Mouse (Mus musculus) erythroid progenitor cell, adult 5-6 weeks (primary cell): Measurements from ENCODE around the gene Gm4724. TPM values are rescaled to one million over a fixed set of nuclear protein-coding genes. Genes with fewer than 3 reads are reported as not detected.
"Not testable (repeated sequence)": the region's sequence is repeated elsewhere in the genome, so short reads cannot be mapped to it uniquely, and the experiment has no call there.

ENCODE experiments used
- ATAC-seq: replicated peaks from 2 replicates; pipeline ENCODE4 v1.8.0; 2016; ENCODE audit warnings: moderate number of reproducible peaks, mild to moderate bottlenecking, moderate TSS enrichment, inconsistent platforms; ENCODE audit not compliant: poor library complexity, low FRiP score, severe bottlenecking
- total RNA-seq, 2 experiments: library from RNA; stranded (forward) in 1 of 2; stranded (reverse) in 1 of 2; fragments of 150-400 nt in 1 of 2; fragments of 186-747, 209-891 nt in 1 of 2; gene quantifications; 2 replicates each; pipeline versions ENCODE4 v1.2.3 to v1.2.4; 2015 to 2017; ENCODE audit warnings: low replicate concordance in 2 of 2

Gm4724 gene
- total RNA-seq (2015; ENCODE audit: low replicate concordance): not detected in 2 replicates
- total RNA-seq (2017; ENCODE audit: low replicate concordance): 0.30 TPM in 1 of 2 replicates, not detected in the other

DNA sequence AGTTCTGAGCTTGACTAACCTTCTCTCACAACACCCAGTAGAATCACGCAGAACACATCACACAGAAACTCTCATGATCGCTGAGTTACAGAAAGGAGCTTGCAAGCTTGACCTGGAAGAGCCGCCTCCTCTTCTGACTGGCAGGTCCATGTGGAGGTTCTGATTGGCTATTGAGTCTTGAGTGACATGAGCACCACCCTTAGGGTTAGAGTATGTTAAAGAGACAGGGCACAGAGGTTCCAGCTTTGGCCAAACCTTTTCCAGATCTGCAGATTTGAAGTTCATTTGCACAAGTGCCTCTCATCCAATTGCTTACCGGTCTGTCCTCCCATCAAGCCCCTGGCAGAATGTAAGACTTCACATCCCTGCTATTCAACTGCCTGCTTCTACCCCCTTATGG is at the start of gene Gm4724:
Gm4724 (minus strand) TSS at position 101 of the 400 bp plus-strand sequence.
- ATAC-seq: not testable (repeated sequence)

DNA sequence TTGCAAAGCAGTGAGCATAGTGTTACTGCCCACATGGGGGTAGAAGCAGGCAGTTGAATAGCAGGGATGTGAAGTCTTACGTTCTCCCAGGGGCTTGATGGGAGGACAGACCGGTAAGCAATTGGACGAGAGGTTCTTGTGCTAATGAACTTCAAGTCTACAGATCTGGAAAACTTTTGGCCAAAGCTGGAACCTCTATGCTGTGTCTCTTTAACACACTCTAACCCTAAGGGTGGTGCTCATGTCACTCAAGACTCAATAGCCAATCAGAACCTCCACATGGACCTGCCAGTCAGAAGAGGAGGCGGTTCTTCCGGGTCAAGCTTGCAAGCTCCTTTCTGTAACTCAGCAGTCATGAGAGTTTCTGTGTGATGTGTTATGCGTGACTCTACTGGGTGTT is 34.1 kb upstream of the Gm4724 start, which contains the start of gene Zfp965:
Zfp965 (plus strand) TSS at position 301 of the 400 bp plus-strand sequence.
- ATAC-seq: not testable (repeated sequence)

Other genes with a start within 250 kb of the Gm4724 start
- gene Gm14391, start 228.9 kb downstream of the Gm4724 start, total RNA-seq (2015; ENCODE audit: low replicate concordance): 0.36 and 1.3 TPM in 2 replicates
- 2.8 and 12.0 TPM in 2 replicates for gene Gm14391, start 228.9 kb downstream of the Gm4724 start, total RNA-seq (2017; ENCODE audit: low replicate concordance)
- gene Gm14440, start 160.7 kb downstream of the Gm4724 start, total RNA-seq (2015; ENCODE audit: low replicate concordance): 0.72 and 2.1 TPM in 2 replicates
- gene Gm14440, start 160.7 kb downstream of the Gm4724 start, total RNA-seq (2017; ENCODE audit: low replicate concordance): 0.77 and 5.9 TPM in 2 replicates
- gene Gm4631, start 97.6 kb downstream of the Gm4724 start, total RNA-seq (2015; ENCODE audit: low replicate concordance): 5.4 and 5.9 TPM in 2 replicates
- gene Gm4631, start 97.6 kb downstream of the Gm4724 start, total RNA-seq (2017; ENCODE audit: low replicate concordance): 4.6 and 5.3 TPM in 2 replicates
- not detected in 2 replicates for gene Zfp968, start 63.4 kb downstream of the Gm4724 start, total RNA-seq (2015; ENCODE audit: low replicate concordance)
- gene Zfp968, start 63.4 kb downstream of the Gm4724 start, total RNA-seq (2017; ENCODE audit: low replicate concordance): not detected in 2 replicates
- gene Zfp965, start 34.2 kb upstream of the Gm4724 start, total RNA-seq (2015; ENCODE audit: low replicate concordance): 4.6 TPM in 1 of 2 replicates, not detected in the other
- gene Zfp965, start 34.2 kb upstream of the Gm4724 start, total RNA-seq (2017; ENCODE audit: low replicate concordance): 0.38 and 7.4 TPM in 2 replicates
- gene Gm11007, start 208.2 kb upstream of the Gm4724 start, total RNA-seq (2015; ENCODE audit: low replicate concordance): not detected in 2 replicates
- gene Gm11007, start 208.2 kb upstream of the Gm4724 start, total RNA-seq (2017; ENCODE audit: low replicate concordance): 0.76 TPM in 1 of 2 replicates, not detected in the other